Mouse (Mus musculus): ENCODE measurements at regions not wholly inside any gene's neighbourhood (a gene's known extent, or its start where the extent isn't known, plus 50 kb on each side); places are given as distances from the start of the nearest gene placed in this dataset.

- in situ Hi-C loops (cut with MboI, MseI), result loop anchor here (10.0 kb wide), 1 partner anchor 278 kb away; no protein-coding TSS in a partner anchor
Measured at GRCm38 (mm10) chr10:23492971-23493370, 142.4 kb upstream of the Eya4 start.

GRCm38 (mm10) chr10:23488996-23489395 lies 138.4 kb upstream of the Eya4 start:
- in situ Hi-C loops (cut with MboI, MseI), result no loop called here

- in situ Hi-C loops (cut with MboI, MseI), result no loop called here
Measured at GRCm38 (mm10) chr10:23480474-23480873, 129.9 kb upstream of the Eya4 start.

- in situ Hi-C loops (cut with MboI, MseI), result no loop called here
Measured at GRCm38 (mm10) chr10:23478902-23479301, 128.3 kb upstream of the Eya4 start.

GRCm38 (mm10) chr10:23477104-23477503 lies 126.5 kb upstream of the Eya4 start:
- in situ Hi-C loops (cut with MboI, MseI), result no loop called here

GRCm38 (mm10) chr10:23450997-23451396 lies 100.4 kb upstream of the Eya4 start:
- in situ Hi-C loops (cut with MboI, MseI), result no loop called here

GRCm38 (mm10) chr10:23450647-23450979 lies 100.0 kb upstream of the Eya4 start:
- in situ Hi-C loops (cut with MboI, MseI), result no loop called here

- in situ Hi-C loops (cut with MboI, MseI), result loop anchor here (10.0 kb wide), 1 partner anchor 65 kb away; no protein-coding TSS in a partner anchor
Measured at GRCm38 (mm10) chr10:23449860-23450646, 99.5 kb upstream of the Eya4 start.

GRCm38 (mm10) chr10:23448976-23449859 lies 98.6 kb upstream of the Eya4 start:
- in situ Hi-C loops (cut with MboI, MseI), result loop anchor here (10.0 kb wide), 1 partner anchor 66 kb away; no protein-coding TSS in a partner anchor

- in situ Hi-C loops (cut with MboI, MseI), result no loop called here
Measured at GRCm38 (mm10) chr10:23430376-23430775, 79.8 kb upstream of the Eya4 start.

- in situ Hi-C loops (cut with MboI, MseI), result no loop called here
Measured at GRCm38 (mm10) chr10:23413794-23414518, 63.4 kb upstream of the Eya4 start.

GRCm38 (mm10) chr10:23403351-23403938 lies 52.9 kb upstream of the Eya4 start:
- in situ Hi-C loops (cut with MboI, MseI), result no loop called here
